Mouse (Mus musculus) limb, embryonic 15.5 days (tissue): ENCODE results near the gene Glt8d2. TPM values are rescaled to one million over a fixed set of nuclear protein-coding genes. Genes with fewer than 3 reads are reported as not detected.
A peak's percentile ranks its signal among the peaks of the same experiment; 100 is the strongest.

Experiments used
- ATAC-seq: fragments of 200-750 bp; cut with Nextera tagmentation; 2 replicates; pipeline ENCODE4 v1.8.0; 2017; ENCODE audit warnings: low read depth, moderate TSS enrichment; ENCODE audit not compliant: insufficient number of reproducible peaks, low FRiP score, low TSS enrichment
- H3K27ac ChIP-seq: fragments of 300-500 bp; sonication (generic); 2 replicates; pipeline ENCODE4 v1.5.1; 2015; ENCODE audit warnings: moderate library complexity, mild to moderate bottlenecking, inconsistent platforms
- H3K27me3 ChIP-seq: fragments of 300-500 bp; sonication (generic); 2 replicates; pipeline ENCODE4 v1.6.1; 2015; ENCODE audit warnings: inconsistent platforms
- H3K36me3 ChIP-seq: fragments of 300-500 bp; sonication (generic); 2 replicates; pipeline ENCODE4 v1.6.1; 2015; ENCODE audit warnings: inconsistent platforms
- H3K4me1 ChIP-seq: fragments of 300-500 bp; sonication (generic); 2 replicates; pipeline ENCODE4 v1.6.1; 2015; ENCODE audit warnings: inconsistent platforms
- H3K4me2 ChIP-seq: fragments of 300-500 bp; sonication (generic); 2 replicates; pipeline ENCODE4 v1.6.1; 2015; ENCODE audit warnings: mild to moderate bottlenecking, inconsistent platforms
- H3K4me3 ChIP-seq: fragments of 300-500 bp; sonication (generic); 2 replicates; pipeline ENCODE4 v1.5.1; 2015; ENCODE audit warnings: mild to moderate bottlenecking, inconsistent platforms
- H3K9ac ChIP-seq: fragments of 300-500 bp; sonication (generic); 2 replicates; pipeline ENCODE4 v1.6.1; 2015; ENCODE audit warnings: inconsistent platforms
- H3K9me3 ChIP-seq: fragments of 300-500 bp; sonication (generic); 2 replicates; pipeline ENCODE4 v1.6.1; 2016; ENCODE audit warnings: inconsistent platforms
- WGBS: fragments of 180-500 bp; shearing (Covaris S2); methylation state at CpG from one replicate; pipeline ENCODE4 v1.1.7; 2015; 5-methylcytosine and 5-hydroxymethylcytosine counted together
- polyA plus RNA-seq: library from polyadenylated mRNA; unstranded; fragments of >200 nt; fragmentation: Nextera tagmentation; extraction: Ambion mirVana; gene quantifications from 2 replicates; pipeline ENCODE4 v1.2.1, GENCODE M21; 2015

Glt8d2 gene
- polyA plus RNA-seq, 1 experiment from 2014 or later = 23.6 TPM

DNA sequence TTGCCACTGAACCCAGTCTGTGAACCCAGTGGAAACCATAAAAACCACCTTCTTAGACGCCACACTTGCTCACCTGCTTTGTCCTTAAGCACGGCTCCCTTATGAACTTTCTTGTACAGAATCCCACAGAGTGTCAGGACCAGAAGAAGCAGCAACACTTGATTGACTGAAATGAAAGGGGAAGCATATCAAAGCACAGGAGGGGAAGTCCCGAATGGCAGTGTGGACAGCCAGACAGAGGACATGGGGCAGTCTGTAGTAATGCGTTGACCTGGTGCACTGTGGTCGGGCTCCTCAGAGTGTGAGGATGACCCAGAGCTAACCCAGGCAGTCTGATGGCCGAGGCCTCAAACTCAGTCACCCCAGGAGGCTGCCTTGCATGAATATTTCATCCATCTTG lies 20.2 kb downstream of the Glt8d2 start:
- no peak for ATAC-seq
- H3K27me3 ChIP-seq = no peaks in the 10 kb centered on the region
- H3K9me3 ChIP-seq = no peaks in the 10 kb centered on the region
- WGBS = 81% methylated on average over 6 of the region's 6 CpGs
- H3K36me3 ChIP-seq = peaks cover 9% of the 10 kb centered on the region; the same call in 1 of the 2 replicates
- no peak overlapping the region for H3K4me3 ChIP-seq
- no peak overlapping the region for H3K4me2 ChIP-seq
- H3K9ac ChIP-seq = no peak overlapping the region
- H3K27ac ChIP-seq = no peak overlapping the region
- H3K4me1 ChIP-seq = peaks cover 4% of the 10 kb centered on the region; the same call in 1 of the 2 replicates

DNA sequence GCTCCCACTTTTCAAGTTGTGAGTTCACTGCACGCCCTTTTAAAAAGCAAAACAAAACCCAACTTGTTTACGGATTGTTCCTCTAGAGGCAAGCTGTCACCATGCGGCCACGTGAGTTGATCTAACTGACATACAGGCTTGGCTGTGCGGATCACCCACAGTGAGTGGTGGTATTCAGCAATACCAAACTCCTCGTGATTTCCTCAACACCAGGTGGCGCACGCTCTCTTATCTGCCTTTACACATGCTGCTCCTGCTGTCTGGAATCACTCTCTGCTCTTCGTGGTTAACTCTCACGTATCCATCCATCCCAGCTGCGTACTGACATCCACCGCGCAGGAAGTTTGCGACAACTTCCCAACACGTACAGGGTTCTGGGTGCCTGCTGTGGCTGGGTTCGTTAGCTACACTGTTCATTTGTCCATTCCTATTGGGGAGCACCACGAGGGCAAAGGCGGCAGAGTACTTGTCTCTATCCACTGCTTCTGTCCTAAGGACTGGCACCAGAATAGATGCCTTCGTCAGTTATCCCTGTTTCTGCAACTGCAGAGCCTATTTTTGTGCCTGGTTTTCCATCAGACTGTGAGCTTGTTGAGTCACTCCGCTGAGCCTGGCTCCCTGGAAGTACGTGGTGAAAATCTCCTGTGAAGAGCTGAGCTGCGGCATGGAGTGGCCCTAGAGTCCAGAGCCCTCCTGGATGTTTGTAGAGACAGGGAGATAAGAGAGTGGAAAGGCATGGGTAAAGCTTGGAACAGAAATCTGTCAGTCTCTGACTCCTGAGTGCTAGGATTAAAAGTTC lies 23.8 kb downstream of the Glt8d2 start:
- peak; percentile 79; the same call in 1 of the 2 replicates for ATAC-seq
- peak overlapping the region; percentile 38 for H3K4me2 ChIP-seq
- H3K9me3 ChIP-seq = no peaks in the 10 kb centered on the region
- peaks cover 9% of the 10 kb centered on the region; the same call in 1 of the 2 replicates for H3K36me3 ChIP-seq
- H3K4me1 ChIP-seq = peaks cover 4% of the 10 kb centered on the region; the same call in 1 of the 2 replicates
- H3K9ac ChIP-seq = no peak overlapping the region
- peak overlapping the region; percentile 17; the same call in 1 of the 2 replicates for H3K4me3 ChIP-seq
- no peaks in the 10 kb centered on the region for H3K27me3 ChIP-seq
- 19% methylated on average over 22 of the region's 22 CpGs for WGBS
- no peak overlapping the region for H3K27ac ChIP-seq

DNA sequence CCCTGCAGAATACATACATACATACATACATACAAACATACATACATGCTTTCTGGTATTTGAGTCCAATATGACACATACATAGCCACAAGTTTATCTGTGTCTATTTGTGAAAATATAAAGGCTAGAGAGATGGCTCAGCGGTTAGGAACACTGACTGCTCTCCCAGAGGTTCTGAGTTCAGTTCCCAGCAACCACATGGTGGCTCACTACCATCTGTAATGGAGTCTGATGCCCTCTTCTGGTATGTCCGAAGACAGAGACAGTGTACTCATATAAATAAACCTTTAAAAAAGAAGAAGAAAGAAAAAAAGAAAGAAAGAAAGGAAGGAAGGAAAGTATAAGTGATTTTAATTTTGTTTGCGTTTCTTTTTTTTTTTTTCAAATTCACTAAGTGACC lies 24.5 kb downstream of the Glt8d2 start:
- Histone ChIP-seq H3K36me3 (peaks cover 15% of the 10 kb centered on the region; the same call in 1 of the 2 replicates), H3K9me3 (no peaks in the 10 kb centered on the region), H3K9ac (no peak overlapping the region), H3K4me1 (peaks cover 4% of the 10 kb centered on the region; the same call in 1 of the 2 replicates), H3K4me2 (no peak overlapping the region), H3K27ac (no peak overlapping the region), H3K4me3 (no peak overlapping the region), H3K27me3 (no peaks in the 10 kb centered on the region)
- ATAC-seq = no peak
- 59% methylated on average over 3 of the region's 3 CpGs for WGBS

DNA sequence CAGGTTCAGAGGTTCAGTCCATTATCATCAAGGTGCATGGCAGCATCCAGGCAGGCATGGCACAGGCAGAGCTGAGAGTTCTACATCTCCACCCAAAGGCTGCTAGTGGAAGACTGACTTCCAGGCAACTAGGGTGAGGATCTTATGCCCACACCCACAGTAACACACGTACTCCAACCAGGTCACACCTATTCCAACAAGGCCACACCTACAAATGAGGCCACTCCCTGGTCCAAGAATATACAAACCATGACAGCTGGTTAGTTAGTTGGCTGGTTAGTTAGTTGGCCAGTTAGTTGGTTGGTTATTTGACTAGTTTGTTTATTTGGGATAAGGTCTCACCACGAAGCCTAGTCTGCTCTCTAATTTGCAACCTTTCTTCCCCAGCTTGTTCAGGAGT lies 27.2 kb downstream of the Glt8d2 start:
- H3K27me3 ChIP-seq = no peaks in the 10 kb centered on the region
- 85% methylated on average over 2 of the region's 2 CpGs for WGBS
- H3K9ac ChIP-seq = no peak overlapping the region
- H3K4me2 ChIP-seq = no peak overlapping the region
- H3K4me3 ChIP-seq = no peak overlapping the region
- no peak for ATAC-seq
- H3K27ac ChIP-seq = no peak overlapping the region
- no peaks in the 10 kb centered on the region for H3K9me3 ChIP-seq
- H3K36me3 ChIP-seq = peaks cover 7% of the 10 kb centered on the region; the same call in 1 of the 2 replicates
- H3K4me1 ChIP-seq = peaks cover 4% of the 10 kb centered on the region; the same call in 1 of the 2 replicates

DNA sequence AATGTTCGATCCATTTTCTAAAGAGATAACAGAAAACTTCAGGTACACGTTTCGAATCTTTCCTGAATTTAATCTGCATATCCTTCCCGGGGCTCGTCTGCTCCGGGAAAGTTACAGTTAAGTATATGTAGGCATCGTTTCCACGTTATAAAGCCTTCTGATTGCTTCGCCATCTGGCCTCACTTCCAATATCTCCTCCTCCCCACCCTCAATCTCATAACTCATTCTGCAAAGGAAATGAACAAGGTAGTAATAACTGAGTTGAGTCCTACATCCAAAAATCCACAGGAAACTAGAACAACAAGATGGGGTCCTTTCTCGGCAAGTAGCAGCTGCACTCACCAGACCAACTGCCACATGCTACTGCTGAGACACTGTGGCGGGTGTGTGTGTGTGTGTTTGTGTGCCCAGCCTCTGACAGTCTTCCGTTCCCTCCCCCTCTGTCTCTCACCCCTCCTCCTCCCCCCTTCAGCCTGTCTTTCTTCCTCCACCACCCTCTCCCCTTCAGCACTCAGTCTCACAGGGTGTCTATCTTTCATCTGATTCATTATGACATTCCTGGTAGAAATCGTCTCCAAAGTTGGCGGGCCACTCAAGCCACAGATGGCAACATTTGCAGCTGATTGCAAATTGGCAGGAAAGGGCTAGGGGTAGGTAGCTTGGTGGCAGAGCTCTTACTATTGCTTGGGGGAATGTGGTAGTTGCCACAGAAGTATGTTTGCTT lies 28.0 kb downstream of the Glt8d2 start:
- WGBS = 53% methylated on average over 14 of the region's 14 CpGs
- H3K27ac ChIP-seq = 0 out of 2 replicates have a peak overlapping the region, but pooled peaks have one; percentile 11
- H3K9me3 ChIP-seq = no peaks in the 10 kb centered on the region

DNA sequence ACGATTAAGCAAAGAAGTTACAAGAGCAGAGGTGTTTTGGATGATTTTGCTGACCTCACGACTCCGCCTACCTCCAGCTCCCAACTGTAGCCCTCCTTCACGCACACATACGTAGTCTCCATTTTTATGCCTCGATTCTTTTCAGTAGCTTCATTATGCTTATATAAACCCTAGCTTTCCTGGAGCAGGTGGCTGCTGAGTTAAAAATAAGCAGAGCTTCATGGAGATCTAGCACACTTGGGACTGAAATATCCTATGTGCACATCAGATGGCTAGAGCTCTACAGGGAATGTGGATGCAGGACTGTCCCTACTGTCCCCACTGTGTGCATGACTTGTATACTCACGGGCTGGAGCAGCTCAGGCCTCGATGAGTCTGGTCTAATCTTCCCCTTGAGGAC lies 28.6 kb downstream of the Glt8d2 start:
- H3K4me2 ChIP-seq = no peak overlapping the region
- no peak overlapping the region for H3K4me3 ChIP-seq
- 78% methylated on average over 8 of the region's 8 CpGs for WGBS
- H3K27me3 ChIP-seq = no peaks in the 10 kb centered on the region
- peaks cover 3% of the 10 kb centered on the region; the same call in 1 of the 2 replicates for H3K4me1 ChIP-seq
- ATAC-seq = no peak
- no peak overlapping the region for H3K27ac ChIP-seq
- H3K9ac ChIP-seq = no peak overlapping the region
- peaks cover 7% of the 10 kb centered on the region; the same call in 1 of the 2 replicates for H3K36me3 ChIP-seq
- no peaks in the 10 kb centered on the region for H3K9me3 ChIP-seq

More for the DNA sequence above, 28.0 kb downstream of the Glt8d2 start:
- peaks cover 7% of the 10 kb centered on the region; the same call in 1 of the 2 replicates for H3K36me3 ChIP-seq
- H3K4me1 ChIP-seq = peaks cover 4% of the 10 kb centered on the region; the same call in 1 of the 2 replicates
- H3K27me3 ChIP-seq = no peaks in the 10 kb centered on the region
- H3K4me3 ChIP-seq = no peak overlapping the region
- H3K9ac ChIP-seq = no peak overlapping the region
- no peak for ATAC-seq
- no peak overlapping the region for H3K4me2 ChIP-seq

DNA sequence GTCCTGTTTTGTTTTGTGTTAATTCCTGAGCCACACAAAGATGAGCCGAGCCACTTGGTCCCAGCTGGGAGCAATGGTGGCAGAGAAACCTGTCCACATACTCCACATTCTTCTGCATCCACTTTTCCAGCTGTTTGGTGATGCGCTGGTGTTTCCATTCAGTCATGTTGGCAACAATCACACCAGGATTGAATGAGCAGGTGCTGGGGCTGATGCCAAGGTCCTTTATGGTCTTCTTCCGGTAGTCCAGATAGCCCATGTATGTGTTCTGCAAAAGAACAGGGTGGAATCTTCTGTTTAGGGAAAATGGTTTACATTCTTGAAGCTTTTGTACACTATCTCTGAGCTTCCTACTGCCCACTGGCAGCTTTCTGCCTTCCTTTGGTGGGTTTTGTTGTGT lies 35.9 kb downstream of the Glt8d2 start:
- H3K27ac ChIP-seq = no peak overlapping the region
- H3K4me2 ChIP-seq = no peak overlapping the region
- no peaks in the 10 kb centered on the region for H3K4me1 ChIP-seq
- H3K27me3 ChIP-seq = no peaks in the 10 kb centered on the region
- no peak overlapping the region for H3K4me3 ChIP-seq
- no peak overlapping the region for H3K9ac ChIP-seq
- H3K9me3 ChIP-seq = no peaks in the 10 kb centered on the region
- 74% methylated on average over 3 of the region's 3 CpGs for WGBS
- ATAC-seq = no peak
- H3K36me3 ChIP-seq = peaks cover 24% of the 10 kb centered on the region

DNA sequence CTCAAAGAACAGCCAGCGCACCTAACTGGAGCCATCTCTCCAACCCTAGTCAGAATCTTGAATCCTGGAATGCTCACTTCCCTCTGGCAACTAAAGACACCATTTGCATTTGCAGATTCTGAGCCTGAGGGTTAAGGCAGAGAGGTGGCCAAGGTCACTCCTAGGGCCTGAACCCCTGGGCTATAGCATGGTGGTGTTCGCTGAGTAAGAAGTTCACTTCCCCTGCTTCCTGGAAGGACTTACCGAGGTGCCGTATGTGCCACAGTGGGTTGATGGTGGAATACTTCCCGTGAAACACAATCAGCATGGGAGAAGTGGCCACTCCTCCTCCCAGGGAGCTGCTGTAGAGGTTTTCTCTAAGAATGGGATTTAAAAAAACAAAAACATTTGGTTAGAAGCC lies 37.8 kb downstream of the Glt8d2 start:
- Histone ChIP-seq H3K4me1 (no peaks in the 10 kb centered on the region), H3K4me3 (no peak overlapping the region), H3K27ac (no peak overlapping the region), H3K9me3 (no peaks in the 10 kb centered on the region), H3K36me3 (peaks cover 31% of the 10 kb centered on the region), H3K9ac (no peak overlapping the region), H3K4me2 (no peak overlapping the region), H3K27me3 (no peaks in the 10 kb centered on the region)
- no peak for ATAC-seq
- 73% methylated on average over 5 of the region's 5 CpGs for WGBS

DNA sequence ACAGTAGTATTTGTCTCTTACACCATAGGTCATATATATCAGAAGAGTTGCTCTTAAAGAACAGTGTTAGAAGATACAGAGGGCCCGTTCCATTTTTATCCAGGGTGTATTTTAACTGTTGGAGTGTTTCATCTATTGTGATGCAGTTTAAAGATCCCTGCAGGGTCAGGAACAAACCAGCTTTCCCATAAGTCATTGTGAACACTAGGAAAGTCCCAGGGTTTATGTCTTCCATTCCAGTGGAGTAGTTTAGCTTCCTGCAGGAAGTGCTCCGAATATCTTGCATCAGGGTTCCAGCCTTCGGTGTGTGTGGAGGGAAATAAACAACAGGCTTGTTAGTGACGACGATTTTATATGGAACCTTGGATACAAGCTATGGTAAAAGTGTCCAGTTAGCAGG lies 39.2 kb downstream of the Glt8d2 start:
- Histone ChIP-seq H3K36me3 (peaks cover 43% of the 10 kb centered on the region), H3K27ac (no peak overlapping the region), H3K9me3 (no peaks in the 10 kb centered on the region), H3K4me2 (no peak overlapping the region), H3K9ac (no peak overlapping the region), H3K27me3 (no peaks in the 10 kb centered on the region), H3K4me3 (no peak overlapping the region), H3K4me1 (no peaks in the 10 kb centered on the region)
- WGBS = 92% methylated on average over 5 of the region's 5 CpGs
- no peak for ATAC-seq

DNA sequence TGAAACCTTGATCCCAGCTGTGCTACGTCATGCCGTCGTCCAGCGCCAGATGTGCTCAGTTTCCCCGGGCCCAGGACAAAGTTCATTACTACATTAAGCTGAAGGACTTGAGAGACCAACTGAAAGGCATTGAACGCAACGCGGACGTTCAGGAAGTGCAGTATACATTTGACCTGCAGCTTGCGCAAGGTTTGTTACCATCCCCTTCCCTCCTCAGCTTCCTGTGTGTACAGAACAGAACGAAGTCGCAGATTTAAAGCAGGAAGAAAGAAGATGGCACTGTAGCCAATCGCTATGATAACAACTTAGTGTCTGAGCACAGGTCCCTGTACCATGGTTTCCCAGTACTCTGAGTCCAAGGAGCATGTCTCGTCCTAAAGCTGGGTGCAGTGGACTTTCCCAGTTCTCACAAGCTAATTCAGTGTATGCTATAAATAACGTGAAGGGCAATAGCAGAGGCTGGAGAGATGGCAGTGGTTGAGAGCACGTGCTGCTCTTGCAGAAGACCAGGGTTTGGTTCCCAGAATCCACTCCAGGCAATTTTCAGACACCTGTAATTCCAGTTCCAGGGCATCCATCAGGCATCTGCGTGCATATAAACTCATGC lies 43.1 kb downstream of the Glt8d2 start:
- ATAC-seq = no peak
- Histone ChIP-seq H3K4me1 (no peaks in the 10 kb centered on the region), H3K36me3 (peaks cover 70% of the 10 kb centered on the region), H3K9ac (no peak overlapping the region), H3K4me2 (no peak overlapping the region), H3K27ac (no peak overlapping the region), H3K4me3 (no peak overlapping the region), H3K9me3 (no peaks in the 10 kb centered on the region), H3K27me3 (no peaks in the 10 kb centered on the region)
- 88% methylated on average over 17 of the region's 17 CpGs for WGBS

DNA sequence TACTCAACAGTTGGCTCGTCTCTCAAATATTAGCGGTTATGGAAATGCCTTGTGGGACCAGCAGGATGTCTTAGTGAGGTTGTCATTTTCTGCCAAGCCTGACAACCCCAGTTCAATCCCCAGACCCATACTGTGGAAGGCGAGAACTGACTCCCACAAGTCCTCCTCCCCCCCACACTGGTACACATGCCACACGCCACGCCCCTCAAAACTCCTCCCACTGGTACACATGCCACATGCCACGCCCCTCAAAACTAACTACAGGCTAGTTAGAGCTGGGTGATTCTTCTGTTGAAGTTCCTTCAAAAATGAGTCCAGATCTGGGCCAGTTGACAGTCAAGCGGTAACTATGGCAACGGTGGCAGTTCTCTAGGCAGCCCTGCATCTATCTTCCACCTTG lies 44.4 kb downstream of the Glt8d2 start:
- H3K4me3 ChIP-seq = no peak overlapping the region
- no peaks in the 10 kb centered on the region for H3K9me3 ChIP-seq
- no peak overlapping the region for H3K9ac ChIP-seq
- H3K27ac ChIP-seq = no peak overlapping the region
- H3K4me2 ChIP-seq = no peak overlapping the region
- H3K4me1 ChIP-seq = no peaks in the 10 kb centered on the region
- H3K27me3 ChIP-seq = no peaks in the 10 kb centered on the region
- no peak for ATAC-seq
- H3K36me3 ChIP-seq = peaks cover 68% of the 10 kb centered on the region
- 90% methylated on average over 8 of the region's 8 CpGs for WGBS

DNA sequence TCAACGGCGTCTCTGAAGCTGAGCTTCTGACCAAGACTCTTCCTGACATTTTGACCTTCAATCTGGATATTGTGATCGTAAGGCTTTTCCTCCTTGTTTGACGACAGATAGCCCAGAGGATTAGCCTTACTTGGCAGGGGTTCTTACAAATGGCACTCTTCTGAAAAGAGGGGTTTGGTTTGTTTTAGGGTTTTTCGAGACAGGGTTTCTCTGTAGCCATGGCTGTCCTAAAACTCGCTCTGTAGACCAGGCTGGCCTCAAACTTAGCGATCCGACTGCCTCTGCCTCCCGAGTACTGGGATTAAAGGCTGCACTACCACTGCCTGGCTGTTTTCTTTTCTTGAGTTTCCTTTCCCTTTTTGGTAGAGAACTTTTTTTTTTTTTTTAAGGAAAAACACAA lies 49.0 kb downstream of the Glt8d2 start:
- H3K4me3 ChIP-seq = no peak overlapping the region
- H3K36me3 ChIP-seq = peaks cover 78% of the 10 kb centered on the region
- H3K4me2 ChIP-seq = no peak overlapping the region
- no peaks in the 10 kb centered on the region for H3K4me1 ChIP-seq
- no peak overlapping the region for H3K27ac ChIP-seq
- WGBS = 93% methylated on average over 9 of the region's 9 CpGs
- H3K9me3 ChIP-seq = no peaks in the 10 kb centered on the region
- no peaks in the 10 kb centered on the region for H3K27me3 ChIP-seq
- no peak overlapping the region for H3K9ac ChIP-seq
- ATAC-seq = no peak
